Mouse (Mus musculus) spleen, adult 2 months (tissue): ENCODE data around the gene Nt5c3.

Experiments
- CTCF ChIP-seq: fragments of 200-500 bp; IDR thresholded peaks from 2 replicates; pipeline ENCODE4 v1.5.1; 2011; ENCODE audit warnings: mild to moderate bottlenecking, inconsistent platforms; ENCODE audit not compliant: insufficient read depth, insufficient read length, insufficient replicate concordance; ENCODE audit errors: extremely low read depth
- POLR2A ChIP-seq: fragments of 200-500 bp; IDR thresholded peaks from 2 replicates; pipeline ENCODE4 v1.6.1; 2011; ENCODE audit warnings: low read depth, low read length, inconsistent platforms

DNA sequence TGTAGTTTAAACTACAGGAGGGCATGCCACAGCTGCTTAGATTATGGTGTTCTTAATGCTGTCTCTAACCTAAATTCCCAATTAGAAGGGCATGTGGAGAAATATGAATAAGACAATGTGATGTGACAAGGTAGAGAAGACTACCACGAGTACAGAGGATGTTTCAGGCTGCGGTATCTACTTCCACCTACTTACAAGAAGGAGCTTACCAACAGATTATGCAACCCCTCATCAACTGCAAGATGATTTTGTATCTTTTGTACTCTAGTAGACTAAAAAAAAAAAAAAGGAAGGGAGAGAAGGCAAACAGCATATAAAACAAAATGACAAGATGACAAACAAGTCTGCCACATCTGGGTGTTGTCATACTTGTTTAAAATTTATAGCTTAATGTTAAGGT is 15.3 kb downstream of the Nt5c3 start:
- no peak for TF ChIP-seq POLR2A
- no peak for TF ChIP-seq CTCF
